In genomic region chr2:119327942-119328526, GRCm38 (mm10) we compare ENCODE assay signal across 8 mouse cellular contexts. TPM values are rescaled to one million over a fixed set of nuclear protein-coding genes. Genes with fewer than 3 reads are reported as not detected.
DNase-seq lines count a peak whose midpoint lies in the region; ATAC-seq and TF ChIP-seq lines count a peak whose summit lies in the region.
"Had no signal": no experiment of that assay in that cellular context is flagged by ENCODE, and none has a peak within 500 bp of the region (broad histone marks: within the 10 kb centered on the region; RNA-seq: fewer than 3 reads in every experiment).

No protein-coding gene starts in this region.

- H3K27ac ChIP-seq in forebrain, embryonic 16.5 days (ENCODE audit: low read length) = no peak overlapping the region
- H3K27ac ChIP-seq in limb, embryonic 10.5 days = peak overlapping the region; percentile 26; the same call in 1 of the 2 replicates
- H3K27ac ChIP-seq in stomach, embryonic 14.5 days (ENCODE audit: low read length) = no peak overlapping the region

- peaks cover 20% of the 10 kb centered on the region for H3K4me1 ChIP-seq in lung, adult 2 months (ENCODE audit: control insufficient read depth, insufficient read depth, low read length)
- H3K4me1 ChIP-seq in forebrain, embryonic 16.5 days (replicated peaks; ENCODE audit: control insufficient read depth, insufficient read depth, low read length) = peaks cover 38% of the 10 kb centered on the region
- peaks cover 44% of the 10 kb centered on the region for H3K4me1 ChIP-seq in limb, embryonic 10.5 days
- peaks cover 23% of the 10 kb centered on the region for H3K4me1 ChIP-seq in stomach, embryonic 14.5 days (ENCODE audit: control insufficient read depth, insufficient read depth, low read length)

- peaks cover 67% of the 10 kb centered on the region for H3K27me3 ChIP-seq in forebrain, embryonic 16.5 days (replicated peaks; ENCODE audit: control insufficient read depth, insufficient read depth, low read length)
- H3K27me3 ChIP-seq in limb, embryonic 10.5 days (ENCODE audit: low read depth, poor library complexity, severe bottlenecking) = peaks cover 100% of the 10 kb centered on the region
- H3K27me3 ChIP-seq in stomach, embryonic 14.5 days (ENCODE audit: control insufficient read depth, insufficient read depth, low read length) = peaks cover 26% of the 10 kb centered on the region

- no peak overlapping the region for H3K9ac ChIP-seq in forebrain, embryonic 16.5 days (replicated peaks; ENCODE audit: low read depth, low read length)
- H3K9ac ChIP-seq in stomach, embryonic 14.5 days (replicated peaks; ENCODE audit: low read depth, low read length) = 0 out of 2 replicates have a peak overlapping the region, but pooled peaks have one; percentile 25

- TF ChIP-seq CTCF in lung, adult 2 months (IDR thresholded peaks at IDR 0.05; ENCODE audit: insufficient read depth, low read length) = no peak

- peak overlapping the region; percentile 66 for H3K4me3 ChIP-seq in lung, adult 2 months (replicated peaks; ENCODE audit: extremely low read depth, low read depth, low read length)
- no peak overlapping the region for H3K4me3 ChIP-seq in forebrain, embryonic 16.5 days (replicated peaks; ENCODE audit: low read length)
- peak overlapping the region; percentile 59 for H3K4me3 ChIP-seq in limb, embryonic 10.5 days
- H3K4me3 ChIP-seq in stomach, embryonic 14.5 days (ENCODE audit: low read depth, low read length) = peak overlapping the region; percentile 51

- DNase-seq in lung, adult 2 months = no peak
- DNase-seq in lung, postnatal 36 days = no peak
- no peak for DNase-seq in limb, embryonic 10.5 days (ENCODE audit: low spot score)
- no peak for DNase-seq in thymus, postnatal 0 days (ENCODE audit: low spot score)
- DNase-seq in frontal cortex, adult 2 months (ENCODE audit: extremely low spot score in 1 of 2, low spot score in 1 of 2) = no peak

- no peak for ATAC-seq in forebrain, embryonic 16.5 days
- no peak for ATAC-seq in stomach, embryonic 14.5 days (ENCODE audit: insufficient number of reproducible peaks, insufficient read depth, low FRiP score, low read depth)
- ATAC-seq: Patski had no signal

- H3K9me3 ChIP-seq in forebrain, embryonic 16.5 days (ENCODE audit: control insufficient read depth, low read length) = no peaks in the 10 kb centered on the region
- H3K9me3 ChIP-seq in limb, embryonic 10.5 days (replicated peaks) = no peaks in the 10 kb centered on the region
- no peaks in the 10 kb centered on the region for H3K9me3 ChIP-seq in stomach, embryonic 14.5 days (ENCODE audit: control insufficient read depth, low read depth, low read length)

- peak overlapping the region; percentile 15; the same call in 1 of the 2 replicates for H3K4me2 ChIP-seq in forebrain, embryonic 16.5 days (ENCODE audit: low read length)
- H3K4me2 ChIP-seq in stomach, embryonic 14.5 days (replicated peaks; ENCODE audit: low read depth, low read length) = peak overlapping the region; percentile 92; the same call in 1 of the 2 replicates

- H3K36me3 ChIP-seq in forebrain, embryonic 16.5 days (ENCODE audit: control insufficient read depth, insufficient read depth) = no peaks in the 10 kb centered on the region
- no peaks in the 10 kb centered on the region for H3K36me3 ChIP-seq in limb, embryonic 10.5 days
- H3K36me3 ChIP-seq in stomach, embryonic 14.5 days (ENCODE audit: control insufficient read depth, insufficient read depth, low read length) = no peaks in the 10 kb centered on the region

- TF ChIP-seq POLR2A in lung, adult 2 months (IDR thresholded peaks at IDR 0.05; ENCODE audit: borderline replicate concordance, extremely low read depth, low read depth, low read length) = no peak

- 32% methylated on average over 11 of the region's 11 CpGs for WGBS in lung, adult 2 months
- WGBS in forebrain, embryonic 16.5 days = 11% methylated on average over 11 of the region's 11 CpGs
- WGBS in limb, embryonic 10.5 days = 17% methylated on average over 11 of the region's 11 CpGs
- 30% methylated on average over 11 of the region's 11 CpGs for WGBS in stomach, embryonic 14.5 days

RNA-seq across cellular contexts. Expression of gene Dll4, which starts 2.5 kb away (rescaled TPM):
- 114 TPM in 2 replicates for polyA plus RNA-seq in lung, adult 2 months (2012; rRNA removed)
- 4.8 and 5.5 TPM in 2 replicates for polyA plus RNA-seq in forebrain, embryonic 16.5 days (2015; fragmentation: Nextera tagmentation; extraction: Ambion mirVana)
- polyA plus RNA-seq in limb, embryonic 10.5 days (2016; fragmentation: Nextera tagmentation; extraction: Ambion mirVana) = 5.3 and 6.0 TPM in 2 replicates
- 5.6 and 6.9 TPM in 2 replicates for polyA plus RNA-seq in stomach, embryonic 14.5 days (2014; fragmentation: Nextera tagmentation; extraction: Ambion mirVana)
- 15.1 and 15.9 TPM in 2 replicates for polyA plus RNA-seq in thymus, postnatal 0 days (2015; fragmentation: Nextera tagmentation; extraction: Ambion mirVana)
- 3.3 and 4.2 TPM in 2 replicates for polyA plus RNA-seq in frontal cortex, adult 2 months (2012; rRNA removed)

RNA-seq across cellular contexts. Expression of gene Chac1, which starts 23.0 kb away (rescaled TPM):
- 9.2 and 10.7 TPM in 2 replicates for polyA plus RNA-seq in lung, adult 2 months (2012; rRNA removed)
- 4.6 and 11.3 TPM in 2 replicates for polyA plus RNA-seq in forebrain, embryonic 16.5 days (2015; fragmentation: Nextera tagmentation; extraction: Ambion mirVana)
- polyA plus RNA-seq in limb, embryonic 10.5 days (2016; fragmentation: Nextera tagmentation; extraction: Ambion mirVana) = 0.62 and 0.86 TPM in 2 replicates
- polyA plus RNA-seq in stomach, embryonic 14.5 days (2014; fragmentation: Nextera tagmentation; extraction: Ambion mirVana) = 0.20 TPM in 2 replicates
- 0.13 and 0.30 TPM in 2 replicates for polyA plus RNA-seq in thymus, postnatal 0 days (2015; fragmentation: Nextera tagmentation; extraction: Ambion mirVana)
- polyA plus RNA-seq in frontal cortex, adult 2 months (2012; rRNA removed) = 7.1 and 7.6 TPM in 2 replicates

RNA-seq across cellular contexts. Expression of gene Vps18, which starts 39.5 kb away (rescaled TPM):
- polyA plus RNA-seq in lung, adult 2 months (2012; rRNA removed) = 24.1 and 25.9 TPM in 2 replicates
- 32.5 and 33.6 TPM in 2 replicates for polyA plus RNA-seq in forebrain, embryonic 16.5 days (2015; fragmentation: Nextera tagmentation; extraction: Ambion mirVana)
- polyA plus RNA-seq in limb, embryonic 10.5 days (2016; fragmentation: Nextera tagmentation; extraction: Ambion mirVana) = 23.0 and 26.9 TPM in 2 replicates
- polyA plus RNA-seq in stomach, embryonic 14.5 days (2014; fragmentation: Nextera tagmentation; extraction: Ambion mirVana) = 10.9 and 12.8 TPM in 2 replicates
- 12.3 and 12.4 TPM in 2 replicates for polyA plus RNA-seq in thymus, postnatal 0 days (2015; fragmentation: Nextera tagmentation; extraction: Ambion mirVana)
- 28.6 and 28.8 TPM in 2 replicates for polyA plus RNA-seq in frontal cortex, adult 2 months (2012; rRNA removed)

RNA-seq across cellular contexts. Expression of gene Rhov, which starts 57.0 kb away (rescaled TPM):
- 1.6 and 3.0 TPM in 2 replicates for polyA plus RNA-seq in lung, adult 2 months (2012; rRNA removed)
- polyA plus RNA-seq in forebrain, embryonic 16.5 days (2015; fragmentation: Nextera tagmentation; extraction: Ambion mirVana) = 24.8 and 31.8 TPM in 2 replicates
- 2.7 and 7.6 TPM in 2 replicates for polyA plus RNA-seq in limb, embryonic 10.5 days (2016; fragmentation: Nextera tagmentation; extraction: Ambion mirVana)
- polyA plus RNA-seq in stomach, embryonic 14.5 days (2014; fragmentation: Nextera tagmentation; extraction: Ambion mirVana) = 6.0 and 8.6 TPM in 2 replicates
- 3.9 and 4.2 TPM in 2 replicates for polyA plus RNA-seq in thymus, postnatal 0 days (2015; fragmentation: Nextera tagmentation; extraction: Ambion mirVana)
- 6.2 and 6.5 TPM in 2 replicates for polyA plus RNA-seq in frontal cortex, adult 2 months (2012; rRNA removed)
